Mouse (Mus musculus) embryonic facial prominence, embryonic 12.5 days (tissue): ENCODE data around the gene Mbd6. TPM values are rescaled to one million over a fixed set of nuclear protein-coding genes. Genes with fewer than 3 reads are reported as not detected.

Source experiments
- ATAC-seq: fragments of 200-750 bp; cut with Nextera tagmentation; 2 replicates; pipeline ENCODE4 v1.8.0; 2017; ENCODE audit not compliant: insufficient number of reproducible peaks, insufficient read depth, low FRiP score, low TSS enrichment
- H3K27ac ChIP-seq: fragments of 300-500 bp; sonication (generic); 2 replicates; pipeline ENCODE4 v1.5.1; 2016; ENCODE audit warnings: mild to moderate bottlenecking
- H3K27me3 ChIP-seq: fragments of 300-500 bp; sonication (generic); 2 replicates; pipeline ENCODE4 v1.6.1; 2016; ENCODE audit warnings: mild to moderate bottlenecking, moderate library complexity
- H3K36me3 ChIP-seq: fragments of 300-500 bp; sonication (generic); 2 replicates; pipeline ENCODE4 v1.6.1; 2016; ENCODE audit warnings: mild to moderate bottlenecking
- H3K4me1 ChIP-seq: fragments of 300-500 bp; sonication (generic); 2 replicates; pipeline ENCODE4 v1.6.1; 2016
- H3K4me2 ChIP-seq: fragments of 300-500 bp; sonication (generic); replicated peaks from 2 replicates; pipeline ENCODE4 v1.6.1; 2016; ENCODE audit warnings: mild to moderate bottlenecking, moderate library complexity
- H3K4me3 ChIP-seq: fragments of 300-500 bp; sonication (generic); 2 replicates; pipeline ENCODE4 v1.5.1; 2016; ENCODE audit warnings: mild to moderate bottlenecking
- H3K9ac ChIP-seq: fragments of 300-500 bp; sonication (generic); 2 replicates; pipeline ENCODE4 v1.6.1; 2016; ENCODE audit warnings: mild to moderate bottlenecking, moderate library complexity
- H3K9me3 ChIP-seq: fragments of 300-500 bp; sonication (generic); 2 replicates; pipeline ENCODE4 v1.6.1; 2016; ENCODE audit warnings: mild to moderate bottlenecking, moderate library complexity
- WGBS: fragments of 180-500 bp; shearing (Covaris S2); methylation state at CpG from one replicate; pipeline ENCODE4 v1.1.7; 2016; 5-methylcytosine and 5-hydroxymethylcytosine counted together
- polyA plus RNA-seq: library from polyadenylated mRNA; unstranded; fragments of >200 nt; fragmentation: Nextera tagmentation; extraction: Ambion mirVana; gene quantifications from 2 replicates; pipeline ENCODE4 v1.2.1, GENCODE M21; 2016

Gene Mbd6
- 17.2 and 23.3 TPM in 2 replicates for polyA plus RNA-seq

DNA sequence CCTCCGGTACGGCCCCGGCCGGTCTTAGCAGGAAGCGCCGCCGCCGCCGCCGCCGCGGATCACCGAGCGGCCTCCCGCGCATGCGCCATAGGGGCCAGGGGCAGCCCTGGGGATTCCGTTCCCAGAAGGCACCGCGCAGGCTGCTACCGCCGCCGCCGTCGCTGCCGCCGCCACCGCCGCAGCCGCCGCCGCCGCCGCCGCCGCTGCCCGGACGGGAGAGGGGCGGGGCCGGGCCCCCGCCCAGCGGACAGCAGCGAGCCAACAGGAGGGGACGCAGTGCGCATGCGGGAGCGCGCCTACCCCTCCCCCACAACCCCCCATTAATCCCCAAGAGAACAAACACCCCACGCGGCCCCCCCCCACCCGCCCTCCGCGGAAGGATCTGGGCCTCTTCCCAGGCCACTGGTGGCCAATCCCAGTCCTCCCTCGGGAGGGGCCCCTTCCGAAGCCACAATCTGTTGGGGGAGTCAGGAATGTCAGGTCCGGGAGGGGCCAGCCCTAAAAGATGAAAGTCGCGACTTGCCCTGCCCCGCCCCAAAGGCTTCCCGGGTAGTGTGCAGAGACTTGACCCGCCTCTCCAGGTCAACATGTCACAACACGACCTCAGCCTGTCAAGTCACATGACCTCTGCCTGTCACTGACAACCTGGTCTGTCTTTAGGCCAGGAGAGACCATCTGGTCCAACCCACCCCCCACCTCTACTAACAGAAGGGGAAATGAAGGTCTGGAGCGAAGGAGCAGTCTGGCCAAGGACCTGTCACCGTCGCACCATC lies at the start of gene Mbd6:
Gene Mbd6 (minus strand): TSS at position 219 of the 773 bp plus-strand sequence.
- H3K4me1 ChIP-seq, result peaks cover 63% of the 10 kb centered on the region
- no peaks in the 10 kb centered on the region for H3K9me3 ChIP-seq
- no peaks in the 10 kb centered on the region for H3K27me3 ChIP-seq
- peak within 1 kb of the TSS; percentile 99 for H3K27ac ChIP-seq
- under 1% methylated on average over 49 of the region's 65 CpGs for WGBS
- peaks cover 45% of the 10 kb centered on the region for H3K36me3 ChIP-seq
- H3K4me3 ChIP-seq, result peak within 1 kb of the TSS; percentile 63
- ATAC-seq, result peak; percentile 1; the same call in 1 of the 2 replicates
- peak within 1 kb of the TSS; percentile 91 for H3K4me2 ChIP-seq
- peak within 1 kb of the TSS; percentile 78 for H3K9ac ChIP-seq

DNA sequence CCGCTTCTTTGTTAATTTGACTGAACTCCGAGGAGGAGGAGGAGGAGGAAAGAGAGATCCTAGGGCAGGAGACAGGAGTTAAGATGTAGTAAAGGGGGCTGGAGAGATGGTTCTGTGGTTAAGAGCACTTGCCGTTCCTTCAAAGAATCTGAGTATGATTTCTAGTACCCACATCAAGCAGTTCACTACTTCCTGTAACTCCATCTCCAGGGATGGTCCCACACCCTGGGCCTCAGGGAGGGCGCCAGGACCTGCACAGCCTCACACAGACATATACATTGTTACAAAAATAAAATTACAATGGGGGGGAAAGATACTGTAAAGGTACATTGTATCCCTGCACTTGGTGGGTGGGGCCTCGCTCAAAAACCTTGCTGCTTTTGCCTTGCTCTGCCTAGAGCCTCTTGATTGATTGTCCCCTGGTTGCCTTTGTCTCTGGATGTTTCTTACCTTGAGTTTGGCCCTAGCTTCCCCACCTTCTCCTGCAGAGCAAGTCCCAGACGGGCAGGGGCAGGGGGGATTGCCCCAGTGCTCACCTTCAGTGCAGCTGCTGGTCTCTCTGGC lies 48.8 kb upstream of the Mbd6 start:
- H3K27ac ChIP-seq, result no peak overlapping the region
- H3K9ac ChIP-seq, result no peak overlapping the region
- H3K27me3 ChIP-seq, result no peaks in the 10 kb centered on the region; the same call in 1 of the 2 replicates
- peaks cover 12% of the 10 kb centered on the region for H3K4me1 ChIP-seq
- H3K36me3 ChIP-seq, result peaks cover 43% of the 10 kb centered on the region
- no peak overlapping the region for H3K4me3 ChIP-seq
- 81% methylated on average over 6 of the region's 6 CpGs for WGBS
- no peak for ATAC-seq
- H3K4me2 ChIP-seq, result no peak overlapping the region
- no peaks in the 10 kb centered on the region for H3K9me3 ChIP-seq

DNA sequence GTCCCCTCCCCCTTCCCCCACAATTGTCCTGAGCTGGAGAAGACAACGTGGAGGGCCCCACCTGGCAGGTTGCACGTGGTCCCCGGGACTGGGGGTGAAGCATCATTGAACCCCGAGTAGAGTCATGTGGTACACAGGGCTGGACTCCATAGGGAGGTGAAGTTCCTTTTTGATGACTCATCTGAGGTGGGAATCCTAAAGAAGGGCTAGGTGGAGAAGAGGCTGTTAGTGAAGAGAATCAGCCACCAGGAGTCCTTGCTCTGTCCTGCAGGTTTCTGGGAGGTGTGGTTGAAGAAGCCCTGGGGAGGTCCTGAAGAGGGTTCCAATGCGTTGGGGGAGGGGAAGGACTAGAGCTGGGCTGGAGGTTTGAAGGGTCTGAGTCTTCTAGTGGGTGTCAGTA lies 48.1 kb upstream of the Mbd6 start:
- ATAC-seq, result no peak
- H3K4me2 ChIP-seq, result no peak overlapping the region
- H3K27ac ChIP-seq, result no peak overlapping the region
- 61% methylated on average over 5 of the region's 5 CpGs for WGBS
- H3K4me3 ChIP-seq, result no peak overlapping the region
- H3K4me1 ChIP-seq, result peaks cover 6% of the 10 kb centered on the region
- no peak overlapping the region for H3K9ac ChIP-seq
- H3K36me3 ChIP-seq, result peaks cover 49% of the 10 kb centered on the region
- no peaks in the 10 kb centered on the region for H3K9me3 ChIP-seq
- H3K27me3 ChIP-seq, result no peaks in the 10 kb centered on the region; the same call in 1 of the 2 replicates

DNA sequence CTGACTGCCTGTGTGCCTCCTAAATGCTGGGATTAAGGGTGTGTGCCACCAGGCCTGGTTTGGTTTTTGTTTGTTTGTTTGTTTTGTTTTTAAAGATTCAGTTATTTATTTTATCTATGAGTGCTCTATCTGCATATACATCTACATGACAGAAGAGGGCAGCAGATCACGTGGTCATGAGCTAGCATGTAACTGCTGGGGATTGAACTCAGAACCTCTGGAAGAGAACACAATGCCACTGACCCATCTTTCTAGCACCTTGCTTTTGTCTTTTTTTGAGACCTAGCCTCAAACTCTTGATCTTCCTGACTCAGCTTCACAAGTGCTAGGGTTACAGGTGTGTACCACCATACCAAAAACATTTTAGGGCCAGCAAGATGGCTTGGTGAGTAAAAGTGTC lies 46.5 kb upstream of the Mbd6 start:
- Histone ChIP-seq H3K9me3 (no peaks in the 10 kb centered on the region), H3K36me3 (peaks cover 54% of the 10 kb centered on the region), H3K4me1 (no peaks in the 10 kb centered on the region), H3K4me2 (no peak overlapping the region), H3K9ac (no peak overlapping the region), H3K27me3 (peaks cover 2% of the 10 kb centered on the region; the same call in 1 of the 2 replicates), H3K4me3 (no peak overlapping the region), H3K27ac (no peak overlapping the region)
- ATAC-seq, result no peak
- 68% methylated on average over 1 of the region's 1 CpGs for WGBS

DNA sequence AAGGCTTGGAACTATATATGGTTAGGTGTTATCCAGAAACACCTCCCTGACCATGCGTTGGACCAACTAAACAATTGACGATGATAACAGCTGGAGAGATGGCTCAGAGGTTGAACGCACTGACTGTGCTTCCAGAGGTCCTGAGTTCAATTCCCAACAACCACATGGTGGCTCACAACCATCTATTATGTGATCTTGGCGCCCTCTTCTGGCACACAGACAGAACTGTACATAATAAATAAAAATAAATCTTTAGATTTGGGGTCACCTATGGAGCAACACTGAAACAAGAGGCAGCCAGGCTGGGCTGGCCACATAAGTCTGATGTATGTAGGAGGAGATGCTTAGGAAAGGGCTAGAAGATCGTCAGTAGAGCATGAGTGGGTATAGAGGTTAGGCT lies 44.3 kb upstream of the Mbd6 start:
- WGBS, result 64% methylated on average over 5 of the region's 5 CpGs
- no peak overlapping the region for H3K9ac ChIP-seq
- H3K36me3 ChIP-seq, result peaks cover 54% of the 10 kb centered on the region
- ATAC-seq, result no peak
- peaks cover 18% of the 10 kb centered on the region for H3K27me3 ChIP-seq
- no peak overlapping the region for H3K4me2 ChIP-seq
- H3K4me1 ChIP-seq, result no peaks in the 10 kb centered on the region
- H3K27ac ChIP-seq, result no peak overlapping the region
- no peak overlapping the region for H3K4me3 ChIP-seq
- H3K9me3 ChIP-seq, result no peaks in the 10 kb centered on the region

DNA sequence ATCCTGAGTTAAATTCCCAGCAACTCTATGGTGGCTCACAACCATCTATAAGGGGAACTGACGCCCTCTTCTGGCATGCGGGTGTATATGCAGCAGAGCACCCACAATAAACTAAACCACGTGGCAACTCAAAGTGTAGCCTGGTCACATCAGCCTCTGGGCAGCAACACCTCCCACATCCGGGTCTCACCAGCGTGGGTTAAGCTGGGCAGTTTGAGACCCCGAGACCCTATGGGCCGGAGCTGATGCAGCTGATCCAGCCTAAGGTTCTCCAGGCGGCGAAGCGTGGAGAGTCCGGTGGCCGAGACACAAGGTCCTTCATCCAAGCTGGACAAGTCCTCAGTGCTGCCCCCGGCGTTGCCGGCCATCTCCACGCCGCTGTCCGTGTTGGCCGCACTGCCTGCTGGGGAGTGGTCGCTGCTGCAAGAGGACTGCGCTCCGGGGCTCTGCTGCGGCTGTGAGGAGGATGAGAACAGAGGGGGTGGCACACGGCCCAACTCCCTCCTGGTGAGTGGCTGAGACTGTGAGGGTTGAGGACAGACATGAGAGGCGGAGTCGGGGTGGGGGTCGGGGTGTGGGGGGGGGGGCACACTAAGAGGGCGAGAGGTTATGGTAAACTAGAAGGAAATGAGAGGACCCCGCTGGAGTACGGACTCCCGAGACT lies 43.5 kb upstream of the Mbd6 start:
- no peaks in the 10 kb centered on the region for H3K9me3 ChIP-seq
- peaks cover 48% of the 10 kb centered on the region for H3K36me3 ChIP-seq
- H3K27me3 ChIP-seq, result peaks cover 26% of the 10 kb centered on the region
- no peak overlapping the region for H3K4me2 ChIP-seq
- H3K9ac ChIP-seq, result no peak overlapping the region
- peak overlapping the region; percentile 3; the same call in 1 of the 2 replicates for H3K4me3 ChIP-seq
- WGBS, result 31% methylated on average over 31 of the region's 31 CpGs
- ATAC-seq, result no peak
- no peak overlapping the region for H3K27ac ChIP-seq
- H3K4me1 ChIP-seq, result no peaks in the 10 kb centered on the region

DNA sequence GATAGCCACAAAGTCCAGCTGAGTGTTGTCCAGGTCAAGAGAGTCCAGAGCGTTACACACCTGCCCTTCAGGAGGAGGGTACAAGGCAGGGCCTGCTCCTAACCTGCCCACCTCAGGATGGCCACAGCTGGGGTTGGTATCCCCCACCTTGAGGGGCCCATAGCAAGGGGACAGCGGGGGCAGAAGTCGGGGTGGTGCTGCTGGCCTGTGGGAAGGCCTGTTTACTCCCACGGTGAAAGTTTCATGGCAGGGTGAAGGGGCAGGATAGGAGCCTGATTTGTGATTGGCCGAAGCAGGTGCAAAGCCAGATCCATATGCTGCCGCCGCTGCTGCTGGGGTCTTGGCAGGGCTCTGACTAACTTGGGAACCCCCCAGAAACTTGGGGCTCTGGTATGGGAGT lies 41.4 kb upstream of the Mbd6 start:
- H3K27ac ChIP-seq, result no peak overlapping the region
- H3K4me2 ChIP-seq, result no peak overlapping the region
- H3K9ac ChIP-seq, result no peak overlapping the region
- WGBS, result 73% methylated on average over 7 of the region's 7 CpGs
- peaks cover 47% of the 10 kb centered on the region for H3K27me3 ChIP-seq
- no peaks in the 10 kb centered on the region for H3K9me3 ChIP-seq
- H3K4me1 ChIP-seq, result peaks cover 17% of the 10 kb centered on the region
- no peak for ATAC-seq
- H3K4me3 ChIP-seq, result no peak overlapping the region
- peaks cover 31% of the 10 kb centered on the region for H3K36me3 ChIP-seq

DNA sequence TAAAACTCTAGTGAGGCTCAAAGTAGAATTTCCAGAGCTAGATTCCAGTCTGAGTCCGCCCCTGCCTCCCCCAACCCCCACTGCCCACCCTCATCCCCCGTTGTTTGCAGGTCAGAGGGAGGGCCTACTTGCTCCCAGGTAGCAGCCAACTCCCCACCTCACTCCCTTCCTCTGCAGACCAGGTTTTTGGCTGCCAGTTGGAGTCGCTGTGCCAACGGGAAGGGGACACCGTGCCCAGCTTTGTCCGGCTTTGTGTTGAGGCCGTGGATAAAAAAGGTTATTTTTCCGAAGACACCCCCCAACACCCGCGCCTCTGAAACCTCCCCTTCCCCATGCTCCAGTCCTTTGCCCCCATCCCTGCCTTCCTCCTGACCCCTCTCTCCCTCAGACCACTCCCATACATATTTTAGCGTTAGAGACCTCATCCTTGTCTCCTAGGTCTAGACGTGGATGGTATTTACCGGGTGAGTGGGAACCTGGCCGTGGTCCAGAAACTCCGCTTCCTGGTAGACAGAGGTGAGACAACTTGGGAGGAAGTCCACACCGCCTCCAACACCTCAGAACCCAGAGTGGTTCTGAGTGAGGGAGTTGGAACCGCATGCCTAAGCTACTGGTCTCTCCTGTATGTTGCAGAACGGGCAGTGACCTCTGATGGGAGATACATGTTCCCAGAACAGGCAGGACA lies 38.8 kb upstream of the Mbd6 start:
- Histone ChIP-seq H3K4me1 (peaks cover 17% of the 10 kb centered on the region), H3K27ac (no peak overlapping the region), H3K9ac (no peak overlapping the region), H3K36me3 (peaks cover 11% of the 10 kb centered on the region; the same call in 1 of the 2 replicates), H3K27me3 (peaks cover 63% of the 10 kb centered on the region), H3K9me3 (no peaks in the 10 kb centered on the region), H3K4me2 (0 out of 2 replicates have a peak overlapping the region, but pooled peaks have one; percentile 2), H3K4me3 (no peak overlapping the region)
- no peak for ATAC-seq
- WGBS, result 50% methylated on average over 18 of the region's 18 CpGs

DNA sequence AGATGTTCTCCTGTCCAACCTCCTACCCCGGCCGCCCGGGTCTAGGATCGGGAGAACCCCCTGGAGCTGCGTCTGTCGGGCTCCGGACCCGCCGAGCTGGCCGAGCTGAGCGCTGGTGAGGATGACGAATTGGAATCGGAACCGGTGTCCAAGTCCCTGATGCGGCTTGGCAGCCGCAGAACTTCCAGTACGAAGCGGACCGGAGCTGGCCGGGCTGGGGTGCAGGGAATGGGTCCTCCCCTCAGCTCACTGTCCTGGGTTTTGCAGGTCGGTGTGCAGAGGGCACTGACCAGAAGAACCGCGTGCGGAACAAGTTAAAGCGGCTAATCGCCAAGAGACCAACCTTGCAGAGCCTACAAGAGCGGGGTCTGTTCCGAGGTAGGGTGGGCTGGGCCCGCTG lies 38.0 kb upstream of the Mbd6 start:
- peak overlapping the region; percentile 41 for H3K4me3 ChIP-seq
- H3K4me1 ChIP-seq, result peaks cover 17% of the 10 kb centered on the region
- peaks cover 70% of the 10 kb centered on the region for H3K27me3 ChIP-seq
- ATAC-seq, result no peak
- no peaks in the 10 kb centered on the region for H3K9me3 ChIP-seq
- peak overlapping the region; percentile 86 for H3K4me2 ChIP-seq
- H3K27ac ChIP-seq, result no peak overlapping the region
- H3K9ac ChIP-seq, result peak overlapping the region; percentile 44
- 5% methylated on average over 29 of the region's 29 CpGs for WGBS
- H3K36me3 ChIP-seq, result peaks cover 3% of the 10 kb centered on the region; the same call in 1 of the 2 replicates

DNA sequence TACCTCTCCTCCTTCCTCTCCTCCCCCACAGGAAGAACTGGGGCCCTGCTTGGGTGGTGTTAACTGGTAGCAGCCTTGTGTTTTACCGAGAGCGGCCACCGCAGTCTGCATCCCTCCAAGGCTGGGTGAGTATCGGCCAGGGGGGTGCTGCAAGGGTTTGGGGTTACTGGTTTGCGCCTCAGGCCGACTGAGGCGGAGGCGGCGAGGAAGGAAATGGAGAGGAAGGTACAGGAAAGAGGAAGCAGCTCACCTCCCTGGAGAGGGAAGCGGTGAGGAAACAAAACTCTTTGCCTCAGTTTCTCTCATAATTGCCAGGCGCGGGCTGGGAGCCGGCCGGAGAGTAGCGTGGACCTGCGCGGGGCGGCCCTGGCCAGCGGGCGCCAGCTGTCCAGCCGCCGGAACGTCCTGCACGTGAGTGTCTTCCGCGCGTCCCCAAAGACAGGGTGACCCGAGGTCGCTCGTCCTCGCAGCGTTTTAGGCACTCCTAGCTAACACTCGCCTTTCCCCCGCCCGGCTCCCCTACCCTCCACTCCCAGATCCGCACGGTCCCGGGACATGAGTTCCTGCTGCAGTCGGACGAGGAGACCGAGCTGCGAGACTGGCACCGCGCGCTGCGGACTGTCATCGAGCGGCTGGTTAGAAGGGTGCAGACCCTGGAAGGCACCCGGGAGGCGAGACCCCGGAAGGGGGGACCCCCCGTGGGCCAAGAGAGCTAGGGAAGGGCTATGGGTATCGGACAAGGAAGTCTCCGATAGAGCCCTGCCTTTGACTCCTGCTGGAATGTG lies 37.4 kb upstream of the Mbd6 start:
- Histone ChIP-seq H3K27ac (no peak overlapping the region), H3K9me3 (no peaks in the 10 kb centered on the region), H3K36me3 (no peaks in the 10 kb centered on the region), H3K4me2 (peak overlapping the region; percentile 86), H3K9ac (peak overlapping the region; percentile 44), H3K4me3 (peak overlapping the region; percentile 41), H3K27me3 (peaks cover 71% of the 10 kb centered on the region), H3K4me1 (peaks cover 17% of the 10 kb centered on the region)
- ATAC-seq, result peak; percentile 25
- under 1% methylated on average over 54 of the region's 54 CpGs for WGBS
